Mouse (Mus musculus) liver, embryonic 13.5 days (tissue): ENCODE measurements around the gene Ptdss2. TPM values are rescaled to one million over a fixed set of nuclear protein-coding genes. Genes with fewer than 3 reads are reported as not detected.

Experiments
- ATAC-seq: fragments of 200-750 bp; cut with Nextera tagmentation; 2 replicates; pipeline ENCODE4 v1.8.0; 2017; ENCODE audit warnings: low read depth, mild to moderate bottlenecking, moderate number of reproducible peaks, moderate library complexity
- DNase-seq: peaks from one replicate; pipeline ENCODE4 v3.0.0; 2022
- H3K27ac ChIP-seq: fragments of 300-500 bp; sonication (generic); 2 replicates; pipeline ENCODE4 v1.5.1; 2015; ENCODE audit warnings: moderate library complexity, mild to moderate bottlenecking, inconsistent platforms
- H3K27me3 ChIP-seq: fragments of 300-500 bp; sonication (generic); 2 replicates; pipeline ENCODE4 v1.6.1; 2015; ENCODE audit warnings: mild to moderate bottlenecking, inconsistent platforms
- H3K36me3 ChIP-seq: fragments of 300-500 bp; sonication (generic); 2 replicates; pipeline ENCODE4 v1.6.1; 2015; ENCODE audit warnings: mild to moderate bottlenecking, inconsistent platforms
- H3K4me1 ChIP-seq: fragments of 300-500 bp; sonication (generic); replicated peaks from 2 replicates; pipeline ENCODE4 v1.6.1; 2015; ENCODE audit warnings: inconsistent platforms
- H3K4me2 ChIP-seq: fragments of 300-500 bp; sonication (generic); 2 replicates; pipeline ENCODE4 v1.6.1; 2015; ENCODE audit warnings: inconsistent platforms, mild to moderate bottlenecking, moderate library complexity
- H3K4me3 ChIP-seq: fragments of 300-500 bp; sonication (generic); replicated peaks from 2 replicates; pipeline ENCODE4 v1.5.1; 2015; ENCODE audit warnings: mild to moderate bottlenecking, inconsistent platforms
- H3K9ac ChIP-seq: fragments of 300-500 bp; sonication (generic); 2 replicates; pipeline ENCODE4 v1.6.1; 2015; ENCODE audit warnings: mild to moderate bottlenecking, inconsistent platforms
- H3K9me3 ChIP-seq: fragments of 300-500 bp; sonication (generic); replicated peaks from 2 replicates; pipeline ENCODE4 v1.6.1; 2016; ENCODE audit warnings: inconsistent platforms
- WGBS: fragments of 180-500 bp; shearing (Covaris S2); methylation state at CpG from one replicate; pipeline ENCODE4 v1.1.7; 2015; ENCODE audit not compliant: insufficient replicate concordance; 5-methylcytosine and 5-hydroxymethylcytosine counted together
- polyA plus RNA-seq: library from polyadenylated mRNA; unstranded; fragments of >200 nt; fragmentation: Nextera tagmentation; extraction: Ambion mirVana; gene quantifications from 2 replicates; pipeline ENCODE4 v1.2.1, GENCODE M21; 2015

The Ptdss2 gene
- polyA plus RNA-seq, 1 experiment from 2014 or later, result 147 TPM

DNA sequence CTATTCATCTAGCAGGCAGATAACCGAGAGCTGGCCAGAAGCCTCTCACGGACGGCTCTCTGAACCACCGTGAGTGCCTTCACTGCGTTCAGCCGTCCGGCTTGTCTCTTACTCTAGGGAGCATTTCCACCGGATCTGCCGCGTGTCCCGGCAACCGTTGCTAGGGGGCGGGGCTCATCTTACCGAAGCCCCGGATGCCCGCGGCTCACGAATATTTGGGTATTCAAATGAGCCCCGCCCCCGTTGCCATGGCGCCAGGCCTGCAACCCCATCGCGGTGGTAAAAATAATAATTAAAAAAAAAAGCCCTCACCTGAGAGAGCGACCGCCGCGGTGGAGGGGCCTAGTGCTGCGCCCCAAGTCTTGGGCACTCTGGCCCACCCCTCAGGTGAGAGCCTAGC is 72.6 kb downstream of the Ptdss2 start:
- peaks cover 28% of the 10 kb centered on the region for H3K36me3 ChIP-seq
- H3K4me2 ChIP-seq, result peak overlapping the region; percentile 99
- H3K9me3 ChIP-seq, result no peaks in the 10 kb centered on the region
- peak overlapping the region; percentile 94 for H3K27ac ChIP-seq
- peak overlapping the region; percentile 88 for H3K9ac ChIP-seq
- H3K27me3 ChIP-seq, result no peaks in the 10 kb centered on the region
- DNase-seq (peak; percentile 93), ATAC-seq (peak; percentile 7; the same call in 1 of the 2 replicates)
- under 1% methylated on average over 28 of the region's 28 CpGs for WGBS
- H3K4me3 ChIP-seq, result peak overlapping the region; percentile 89
- H3K4me1 ChIP-seq, result peaks cover 89% of the 10 kb centered on the region

DNA sequence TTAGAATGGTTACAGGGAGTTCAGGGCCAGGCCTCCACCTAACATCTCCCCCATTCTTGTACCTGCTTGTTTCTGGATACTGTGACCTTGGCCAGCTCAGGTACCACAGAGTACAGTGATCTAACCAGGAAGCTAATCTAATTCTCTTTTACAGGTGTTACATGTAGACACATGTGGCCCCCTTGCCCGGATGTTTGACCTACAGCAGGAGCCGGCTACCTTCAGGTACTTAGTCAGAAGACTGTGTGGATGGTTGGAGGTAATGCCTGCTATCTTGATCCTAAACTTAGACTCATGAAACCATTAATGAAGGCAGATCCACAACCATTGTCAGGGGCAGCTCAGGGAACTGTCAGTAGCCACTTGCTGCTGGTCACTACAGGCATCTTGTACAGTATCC is 73.6 kb downstream of the Ptdss2 start:
- H3K9ac ChIP-seq, result peak overlapping the region; percentile 49; the same call in 1 of the 2 replicates

DNA sequence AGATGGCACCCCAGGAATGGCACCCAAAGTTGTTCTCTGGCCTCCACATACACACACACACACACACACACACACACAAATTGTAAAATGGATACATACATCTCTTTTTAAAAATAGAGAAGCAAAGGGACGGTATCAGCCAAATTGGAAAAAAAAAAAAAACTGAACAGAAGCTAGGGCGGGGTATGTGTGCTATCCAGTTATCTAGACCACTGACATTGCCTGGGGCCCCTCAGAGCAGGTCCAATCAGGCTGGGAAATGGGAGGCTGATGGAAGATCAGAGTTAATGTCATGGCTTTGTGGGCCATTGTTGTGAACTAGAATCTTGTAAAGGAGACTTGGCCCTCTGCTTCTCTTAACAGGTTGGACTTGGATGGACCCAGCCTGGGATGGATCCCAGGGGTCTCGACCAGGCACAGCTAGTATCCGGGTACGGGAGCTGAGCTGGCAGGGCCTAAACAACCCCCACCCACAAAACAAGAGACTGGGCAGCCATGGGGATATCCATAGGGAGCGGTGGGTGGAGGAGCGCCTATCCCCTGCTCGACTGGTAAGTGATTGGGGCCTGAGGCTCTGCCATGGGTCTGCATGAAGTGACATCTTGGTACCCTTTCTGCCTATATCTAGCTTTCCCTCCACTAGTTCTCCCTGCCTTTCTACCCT is 74.6 kb downstream of the Ptdss2 start:
- H3K9ac ChIP-seq, result peak overlapping the region; percentile 71
- no peaks in the 10 kb centered on the region for H3K27me3 ChIP-seq
- peak overlapping the region; percentile 94 for H3K27ac ChIP-seq
- no peaks in the 10 kb centered on the region for H3K9me3 ChIP-seq
- WGBS, result 59% methylated on average over 8 of the region's 8 CpGs
- H3K4me2 ChIP-seq, result peak overlapping the region; percentile 99
- H3K4me1 ChIP-seq, result peaks cover 86% of the 10 kb centered on the region
- ATAC-seq (peak; percentile 21; the same call in 1 of the 2 replicates), DNase-seq (peak; percentile 50)
- H3K4me3 ChIP-seq, result peak overlapping the region; percentile 38
- peaks cover 9% of the 10 kb centered on the region for H3K36me3 ChIP-seq

More for the DNA sequence above, 73.6 kb downstream of the Ptdss2 start:
- Histone ChIP-seq H3K27me3 (no peaks in the 10 kb centered on the region), H3K9me3 (no peaks in the 10 kb centered on the region), H3K4me1 (peaks cover 90% of the 10 kb centered on the region), H3K4me3 (no peak overlapping the region; the same call in 1 of the 2 replicates), H3K27ac (peak overlapping the region; percentile 94), H3K4me2 (peak overlapping the region; percentile 99), H3K36me3 (peaks cover 18% of the 10 kb centered on the region)
- WGBS, result 89% methylated on average over 2 of the region's 2 CpGs
- DNase-seq (no peak), ATAC-seq (no peak)

DNA sequence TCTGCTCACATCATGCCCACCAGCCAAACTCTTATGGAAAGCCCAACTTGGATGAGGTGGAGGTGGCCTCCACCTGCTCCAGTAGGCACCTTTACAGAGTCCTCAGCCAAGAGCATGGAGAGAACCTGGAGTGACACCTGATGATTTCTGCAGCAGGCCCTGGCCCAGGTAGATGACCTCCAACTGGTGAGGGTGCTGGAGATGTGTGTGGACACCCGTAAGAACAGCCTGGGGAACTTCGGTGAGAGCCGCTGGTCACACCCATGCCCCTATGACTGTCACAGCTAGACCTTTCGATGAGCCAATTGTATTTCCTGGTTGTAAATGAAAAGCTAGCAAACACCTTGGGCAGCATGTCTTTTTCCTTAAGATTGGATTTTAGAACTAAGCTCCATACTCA is 75.9 kb downstream of the Ptdss2 start:
- H3K27ac ChIP-seq, result peak overlapping the region; percentile 94
- H3K9ac ChIP-seq, result peak overlapping the region; percentile 71
- H3K27me3 ChIP-seq, result no peaks in the 10 kb centered on the region
- peaks cover 79% of the 10 kb centered on the region for H3K4me1 ChIP-seq
- peak overlapping the region; percentile 99 for H3K4me2 ChIP-seq
- ATAC-seq (no peak), DNase-seq (no peak)
- H3K9me3 ChIP-seq, result no peaks in the 10 kb centered on the region
- WGBS, result 92% methylated on average over 4 of the region's 4 CpGs
- no peak overlapping the region for H3K4me3 ChIP-seq
- H3K36me3 ChIP-seq, result no peaks in the 10 kb centered on the region

DNA sequence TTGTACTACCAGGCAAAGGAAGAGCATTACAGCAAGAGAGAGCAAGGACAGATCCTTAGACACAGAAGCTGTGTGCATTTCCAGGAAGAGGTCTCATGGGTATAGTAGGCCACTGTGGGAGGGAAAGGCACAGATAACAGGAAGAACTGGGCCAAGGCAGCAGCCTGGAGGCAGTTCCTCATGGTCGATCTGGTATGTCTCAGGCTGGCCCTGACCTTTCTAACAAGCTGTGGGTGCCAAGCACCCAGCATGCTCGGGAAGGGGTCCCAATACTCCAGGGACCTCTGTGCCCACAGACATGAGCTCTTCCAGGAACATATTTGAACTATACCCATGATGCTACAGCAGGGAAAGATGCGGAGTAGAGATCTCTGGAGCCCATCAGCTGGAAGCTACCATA is 82.4 kb downstream of the Ptdss2 start:
- H3K27ac ChIP-seq, result peak overlapping the region; percentile 93
- H3K4me1 ChIP-seq, result peaks cover 86% of the 10 kb centered on the region
- 52% methylated on average over 3 of the region's 3 CpGs for WGBS
- H3K36me3 ChIP-seq, result peaks cover 10% of the 10 kb centered on the region
- DNase-seq, result no peak
- no peak overlapping the region for H3K4me3 ChIP-seq
- H3K9ac ChIP-seq, result peak overlapping the region; percentile 44
- ATAC-seq, result 0 out of 2 replicates have a peak, but pooled peaks have one; percentile 27
- no peak overlapping the region for H3K4me2 ChIP-seq
- no peaks in the 10 kb centered on the region for H3K9me3 ChIP-seq
- H3K27me3 ChIP-seq, result no peaks in the 10 kb centered on the region

DNA sequence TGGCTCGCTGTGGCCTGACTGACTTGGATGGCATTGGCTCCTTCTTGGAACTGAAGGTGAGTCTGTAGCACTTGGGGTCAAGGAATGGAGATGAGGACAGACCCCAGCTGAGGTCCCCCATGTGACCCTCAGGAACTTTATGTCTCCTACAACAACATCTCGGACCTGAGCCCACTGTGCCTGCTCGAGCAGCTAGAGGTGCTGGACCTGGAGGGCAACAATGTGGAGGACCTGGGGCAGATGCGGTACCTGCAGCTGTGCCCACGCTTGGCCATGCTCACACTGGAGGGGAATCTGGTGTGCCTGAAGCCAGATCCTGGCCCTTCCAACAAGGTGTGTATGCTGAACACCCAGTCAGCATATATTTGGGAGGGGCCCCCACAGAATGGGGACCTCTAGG is 83.3 kb downstream of the Ptdss2 start:
- Histone ChIP-seq H3K4me3 (no peak overlapping the region), H3K4me2 (no peak overlapping the region), H3K9ac (no peak overlapping the region), H3K9me3 (no peaks in the 10 kb centered on the region), H3K27me3 (no peaks in the 10 kb centered on the region), H3K36me3 (peaks cover 10% of the 10 kb centered on the region), H3K27ac (peak overlapping the region; percentile 93), H3K4me1 (peaks cover 86% of the 10 kb centered on the region)
- no peak for ATAC-seq
- no peak for DNase-seq
- WGBS, result 88% methylated on average over 5 of the region's 5 CpGs

DNA sequence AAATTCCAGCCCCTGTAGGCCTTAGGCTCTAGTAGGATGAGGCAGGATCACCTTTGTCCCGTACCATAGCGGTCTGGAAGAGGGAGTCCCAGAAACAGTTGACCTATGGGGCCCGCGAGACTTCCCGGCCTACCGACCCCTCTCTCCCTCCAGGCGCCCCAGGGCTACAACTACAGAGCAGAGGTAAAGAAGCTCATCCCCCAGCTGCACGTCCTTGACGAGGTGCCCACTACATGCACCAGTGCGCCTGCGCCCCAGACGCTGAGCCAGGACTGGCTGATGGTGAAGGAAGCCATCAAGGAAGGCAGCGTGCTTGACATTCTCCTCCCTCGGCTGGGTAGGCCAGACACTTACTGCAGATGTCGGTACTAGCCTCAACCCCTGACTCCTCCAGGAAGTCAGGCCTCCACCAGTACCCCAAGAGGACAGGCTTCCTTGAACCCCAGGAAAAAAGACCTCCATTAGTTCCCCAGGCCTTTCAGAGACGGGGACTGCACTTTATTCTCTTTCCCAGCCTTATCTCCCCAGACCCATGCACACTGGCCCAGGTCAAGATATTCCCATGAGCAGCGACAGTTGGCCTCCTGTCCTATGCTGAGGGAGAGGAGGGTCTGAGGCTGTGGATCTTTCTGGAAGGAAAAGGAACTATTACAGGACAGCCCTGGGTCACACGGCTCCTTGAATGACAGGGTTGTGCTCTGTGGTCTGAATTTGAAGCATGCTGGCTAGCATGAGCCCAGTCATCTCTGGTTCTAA is 84.2 kb downstream of the Ptdss2 start:
- WGBS, result 75% methylated on average over 18 of the region's 18 CpGs

More for the DNA sequence above, 84.2 kb downstream of the Ptdss2 start:
- peaks cover 10% of the 10 kb centered on the region for H3K36me3 ChIP-seq
- H3K27me3 ChIP-seq, result no peaks in the 10 kb centered on the region
- peak; percentile 59 for ATAC-seq
- no peaks in the 10 kb centered on the region for H3K9me3 ChIP-seq
- H3K4me2 ChIP-seq, result peak overlapping the region; percentile 27
- peak overlapping the region; percentile 93 for H3K27ac ChIP-seq
- H3K4me3 ChIP-seq, result no peak overlapping the region
- H3K9ac ChIP-seq, result peak overlapping the region; percentile 64
- peak; percentile 54 for DNase-seq
- H3K4me1 ChIP-seq, result peaks cover 88% of the 10 kb centered on the region

Other genes with a start within 250 kb of the Ptdss2 start
- 187 and 202 TPM in 2 replicates for gene Psmd13, start 240.4 kb upstream of the Ptdss2 start, polyA plus RNA-seq
- gene Sirt3, start 240.1 kb upstream of the Ptdss2 start, polyA plus RNA-seq, result 16.6 and 16.8 TPM in 2 replicates
- 0.33 and 1.3 TPM in 2 replicates for gene Cox8b, start 221.9 kb upstream of the Ptdss2 start, polyA plus RNA-seq
- 1.6 and 2.4 TPM in 2 replicates for gene Nlrp6, start 201.5 kb upstream of the Ptdss2 start, polyA plus RNA-seq
- gene Pgghg, start 181.0 kb upstream of the Ptdss2 start, polyA plus RNA-seq, result 5.0 and 5.9 TPM in 2 replicates
- gene Ifitm5, start 172.1 kb upstream of the Ptdss2 start, polyA plus RNA-seq, result 0.35 and 0.61 TPM in 2 replicates
- gene Gm45717, start 166.4 kb upstream of the Ptdss2 start, polyA plus RNA-seq, result not detected in 2 replicates
- gene Ifitm2, start 166.4 kb upstream of the Ptdss2 start, polyA plus RNA-seq, result 309 and 331 TPM in 2 replicates
- gene Ifitm1, start 155.2 kb upstream of the Ptdss2 start, polyA plus RNA-seq, result 22.3 and 24.0 TPM in 2 replicates
- gene Ifitm3, start 111.6 kb upstream of the Ptdss2 start, polyA plus RNA-seq, result 53.9 and 61.7 TPM in 2 replicates
- 2.7 and 2.9 TPM in 2 replicates for gene Ifitm6, start 104.5 kb upstream of the Ptdss2 start, polyA plus RNA-seq
- gene Gm17387, start 93.3 kb upstream of the Ptdss2 start, polyA plus RNA-seq, result not detected in 2 replicates
- 0.75 and 0.81 TPM in 2 replicates for gene B4galnt4, start 61.3 kb upstream of the Ptdss2 start, polyA plus RNA-seq
- 0.70 and 0.71 TPM in 2 replicates for gene Pkp3, start 44.2 kb upstream of the Ptdss2 start, polyA plus RNA-seq
- 16.5 and 16.9 TPM in 2 replicates for gene Sigirr, start 21.8 kb upstream of the Ptdss2 start, polyA plus RNA-seq
- gene Ano9, start 4.6 kb upstream of the Ptdss2 start, polyA plus RNA-seq, result 0.12 and 0.20 TPM in 2 replicates
- 55.0 and 58.0 TPM in 2 replicates for gene Rnh1, start 50.5 kb downstream of the Ptdss2 start, polyA plus RNA-seq
- gene Hras, start 71.6 kb downstream of the Ptdss2 start, polyA plus RNA-seq, result 91.5 and 104 TPM in 2 replicates
- gene Lrrc56, start 71.8 kb downstream of the Ptdss2 start, polyA plus RNA-seq, result 12.2 and 15.5 TPM in 2 replicates
- 0.59 and 0.71 TPM in 2 replicates for gene Lmntd2, start 91.7 kb downstream of the Ptdss2 start, polyA plus RNA-seq
- 23.9 and 26.7 TPM in 2 replicates for gene Rassf7, start 93.5 kb downstream of the Ptdss2 start, polyA plus RNA-seq
- 32.6 and 34.9 TPM in 2 replicates for gene Phrf1, start 106.4 kb downstream of the Ptdss2 start, polyA plus RNA-seq
- 6.3 and 6.4 TPM in 2 replicates for gene Irf7, start 144.1 kb downstream of the Ptdss2 start, polyA plus RNA-seq
- gene Cdhr5, start 154.4 kb downstream of the Ptdss2 start, polyA plus RNA-seq, result 0.10 and 0.32 TPM in 2 replicates
- gene Sct, start 156.8 kb downstream of the Ptdss2 start, polyA plus RNA-seq, result 0.22 TPM in 1 of 2 replicates, not detected in the other
- gene Drd4, start 169.6 kb downstream of the Ptdss2 start, polyA plus RNA-seq, result 0.03 TPM in 1 of 2 replicates, not detected in the other
- gene Deaf1, start 205.3 kb downstream of the Ptdss2 start, polyA plus RNA-seq, result 16.3 and 17.1 TPM in 2 replicates
- gene Tmem80, start 205.4 kb downstream of the Ptdss2 start, polyA plus RNA-seq, result 18.2 and 19.6 TPM in 2 replicates
- gene Eps8l2, start 216.5 kb downstream of the Ptdss2 start, polyA plus RNA-seq, result 5.1 and 6.6 TPM in 2 replicates